Mouse (Mus musculus): Measurements from ENCODE around the gene Clec4n. TPM values are rescaled to one million over a fixed set of nuclear protein-coding genes. Genes with fewer than 3 reads are reported as not detected.
"Not testable (repeated sequence)": the region's sequence is repeated elsewhere in the genome, so short reads cannot be mapped to it uniquely, and the experiment has no call there.

Clec4n gene
- polyA plus RNA-seq, 1 experiment from 2014 or later: 0.73 TPM

GRCm38 (mm10) chr6:123259889-123260603 lies 30.4 kb downstream of the Clec4n start:
- WGBS: 87% methylated on average over 4 of the region's 4 CpGs
- Histone ChIP-seq H3K9ac (replicated peaks) (no peak overlapping the region), H3K9me3 (replicated peaks) (no peaks in the 10 kb centered on the region), H3K27me3 (replicated peaks) (no peaks in the 10 kb centered on the region), H3K27ac (replicated peaks) (no peak overlapping the region), H3K4me1 (no peaks in the 10 kb centered on the region), H3K4me3 (replicated peaks) (no peak overlapping the region), H3K4me2 (no peak overlapping the region), H3K36me3 (no peaks in the 10 kb centered on the region)
- no peak for ATAC-seq (ENCODE audit: low FRiP score)

GRCm38 (mm10) chr6:123260868-123261267 lies 31.2 kb downstream of the Clec4n start:
- Histone ChIP-seq H3K9ac (replicated peaks) (no peak overlapping the region), H3K36me3 (no peaks in the 10 kb centered on the region), H3K9me3 (replicated peaks) (no peaks in the 10 kb centered on the region), H3K4me3 (replicated peaks) (no peak overlapping the region), H3K4me2 (no peak overlapping the region), H3K4me1 (no peaks in the 10 kb centered on the region), H3K27me3 (replicated peaks) (no peaks in the 10 kb centered on the region), H3K27ac (replicated peaks) (no peak overlapping the region)
- no peak for ATAC-seq (ENCODE audit: low FRiP score)
- 93% methylated on average over 1 of the region's 1 CpGs for WGBS

- H3K9me3 ChIP-seq (replicated peaks): no peaks in the 10 kb centered on the region
- WGBS: 82% methylated on average over 4 of the region's 4 CpGs
- H3K9ac ChIP-seq (replicated peaks): no peak within 1 kb of the TSS
- H3K27me3 ChIP-seq (replicated peaks): no peaks in the 10 kb centered on the region
- H3K4me1 ChIP-seq: no peaks in the 10 kb centered on the region
- no peak within 1 kb of the TSS for H3K4me2 ChIP-seq
- no peak within 1 kb of the TSS for H3K27ac ChIP-seq (replicated peaks)
- no peak for ATAC-seq (ENCODE audit: low FRiP score)
- no peak within 1 kb of the TSS for H3K4me3 ChIP-seq (replicated peaks)
- no peaks in the 10 kb centered on the region for H3K36me3 ChIP-seq
These were observed 32.0 kb downstream of the Clec4n start, which contains the start of gene Clec4d for GRCm38 (mm10) chr6:123261555-123262161. Gene Clec4d (plus strand): TSS chr6:123262111.

- no peak overlapping the region for H3K4me3 ChIP-seq (replicated peaks)
- no peak for ATAC-seq (ENCODE audit: low FRiP score)
These were observed 34.6 kb downstream of the Clec4n start for GRCm38 (mm10) chr6:123264194-123264593.

GRCm38 (mm10) chr6:123265809-123266208 lies 36.2 kb downstream of the Clec4n start:
- WGBS: 95% methylated on average over 4 of the region's 4 CpGs
- H3K27me3 ChIP-seq (replicated peaks): no peaks in the 10 kb centered on the region
- H3K36me3 ChIP-seq: no peaks in the 10 kb centered on the region
- no peaks in the 10 kb centered on the region for H3K9me3 ChIP-seq (replicated peaks)
- no peak overlapping the region for H3K4me3 ChIP-seq (replicated peaks)
- no peak for ATAC-seq (ENCODE audit: low FRiP score)
- H3K4me2 ChIP-seq: no peak overlapping the region
- H3K9ac ChIP-seq (replicated peaks): no peak overlapping the region
- H3K27ac ChIP-seq (replicated peaks): no peak overlapping the region
- no peaks in the 10 kb centered on the region for H3K4me1 ChIP-seq

More at GRCm38 (mm10) chr6:123264194-123264593, 34.6 kb downstream of the Clec4n start:
- Histone ChIP-seq H3K4me2 (no peak overlapping the region), H3K4me1 (no peaks in the 10 kb centered on the region), H3K9ac (replicated peaks) (no peak overlapping the region), H3K27me3 (replicated peaks) (no peaks in the 10 kb centered on the region), H3K36me3 (no peaks in the 10 kb centered on the region), H3K27ac (replicated peaks) (no peak overlapping the region), H3K9me3 (replicated peaks) (no peaks in the 10 kb centered on the region)
- WGBS: 93% methylated on average over 3 of the region's 3 CpGs

GRCm38 (mm10) chr6:123266945-123267344 lies 37.3 kb downstream of the Clec4n start:
- no peaks in the 10 kb centered on the region for H3K4me1 ChIP-seq
- H3K36me3 ChIP-seq: no peaks in the 10 kb centered on the region
- H3K9ac ChIP-seq (replicated peaks): no peak overlapping the region
- no peak overlapping the region for H3K4me3 ChIP-seq (replicated peaks)
- no peak for ATAC-seq (ENCODE audit: low FRiP score)
- 86% methylated on average over 5 of the region's 5 CpGs for WGBS
- no peaks in the 10 kb centered on the region for H3K9me3 ChIP-seq (replicated peaks)
- no peak overlapping the region for H3K27ac ChIP-seq (replicated peaks)
- H3K27me3 ChIP-seq (replicated peaks): no peaks in the 10 kb centered on the region
- no peak overlapping the region for H3K4me2 ChIP-seq

GRCm38 (mm10) chr6:123279443-123279842 lies 49.8 kb downstream of the Clec4n start:
- Histone ChIP-seq H3K4me3 (replicated peaks) (no peak overlapping the region), H3K4me1 (no peaks in the 10 kb centered on the region), H3K27ac (replicated peaks) (no peak overlapping the region), H3K27me3 (replicated peaks) (no peaks in the 10 kb centered on the region), H3K36me3 (no peaks in the 10 kb centered on the region), H3K9ac (replicated peaks) (no peak overlapping the region), H3K9me3 (replicated peaks) (no peaks in the 10 kb centered on the region), H3K4me2 (no peak overlapping the region)
- WGBS: 89% methylated on average over 2 of the region's 2 CpGs
- no peak for ATAC-seq (ENCODE audit: low FRiP score)

GRCm38 (mm10) chr6:123286311-123286710 lies 56.7 kb downstream of the Clec4n start:
- Histone ChIP-seq H3K9ac (replicated peaks) (no peak overlapping the region), H3K4me2 (no peak overlapping the region), H3K4me3 (replicated peaks) (no peak overlapping the region), H3K36me3 (no peaks in the 10 kb centered on the region), H3K27ac (replicated peaks) (no peak overlapping the region), H3K4me1 (no peaks in the 10 kb centered on the region), H3K27me3 (replicated peaks) (no peaks in the 10 kb centered on the region), H3K9me3 (replicated peaks) (no peaks in the 10 kb centered on the region)
- WGBS: 91% methylated on average over 2 of the region's 2 CpGs
- no peak for ATAC-seq (ENCODE audit: low FRiP score)

GRCm38 (mm10) chr6:123288931-123289330 lies 59.3 kb downstream of the Clec4n start:
- no peaks in the 10 kb centered on the region for H3K4me1 ChIP-seq
- no peak overlapping the region for H3K9ac ChIP-seq (replicated peaks)
- ATAC-seq (ENCODE audit: low FRiP score): no peak
- no peak overlapping the region for H3K4me3 ChIP-seq (replicated peaks)
- no peaks in the 10 kb centered on the region for H3K9me3 ChIP-seq (replicated peaks)
- H3K27me3 ChIP-seq (replicated peaks): no peaks in the 10 kb centered on the region
- no peaks in the 10 kb centered on the region for H3K36me3 ChIP-seq
- WGBS: 85% methylated on average over 10 of the region's 10 CpGs
- H3K27ac ChIP-seq (replicated peaks): no peak overlapping the region
- no peak overlapping the region for H3K4me2 ChIP-seq

- no peak for ATAC-seq (ENCODE audit: low FRiP score)
- 86% methylated on average over 4 of the region's 4 CpGs for WGBS
- Histone ChIP-seq H3K36me3 (no peaks in the 10 kb centered on the region), H3K9me3 (replicated peaks) (no peaks in the 10 kb centered on the region), H3K4me3 (replicated peaks) (no peak within 1 kb of the TSS), H3K4me2 (no peak within 1 kb of the TSS), H3K27ac (replicated peaks) (no peak within 1 kb of the TSS), H3K27me3 (replicated peaks) (no peaks in the 10 kb centered on the region), H3K4me1 (no peaks in the 10 kb centered on the region), H3K9ac (replicated peaks) (no peak within 1 kb of the TSS)
These were observed 60.1 kb downstream of the Clec4n start, which contains the start of gene Clec4e for GRCm38 (mm10) chr6:123289753-123290152. Gene Clec4e (minus strand): TSS chr6:123289870.

GRCm38 (mm10) chr6:123292751-123293400 lies 63.2 kb downstream of the Clec4n start:
- H3K36me3 ChIP-seq: no peaks in the 10 kb centered on the region
- no peaks in the 10 kb centered on the region for H3K4me1 ChIP-seq
- H3K27me3 ChIP-seq (replicated peaks): no peaks in the 10 kb centered on the region
- no peak overlapping the region for H3K27ac ChIP-seq (replicated peaks)
- H3K4me2 ChIP-seq: no peak overlapping the region
- H3K9ac ChIP-seq (replicated peaks): no peak overlapping the region
- no peak overlapping the region for H3K4me3 ChIP-seq (replicated peaks)
- ATAC-seq (ENCODE audit: low FRiP score): no peak
- 97% methylated on average over 1 of the region's 1 CpGs for WGBS
- no peaks in the 10 kb centered on the region for H3K9me3 ChIP-seq (replicated peaks)

GRCm38 (mm10) chr6:123293509-123293908 lies 63.9 kb downstream of the Clec4n start:
- ATAC-seq (ENCODE audit: low FRiP score); H3K27ac ChIP-seq (replicated peaks); H3K9ac ChIP-seq (replicated peaks); H3K9me3 ChIP-seq (replicated peaks); H3K4me2 ChIP-seq; H3K4me3 ChIP-seq (replicated peaks); H3K4me1 ChIP-seq; H3K36me3 ChIP-seq; H3K27me3 ChIP-seq (replicated peaks): not testable (repeated sequence)
- 92% methylated on average over 11 of the region's 11 CpGs for WGBS

Data from neural tube, embryonic 15.5 days (tissue).